Mouse (Mus musculus): ENCODE data around the gene Lnx2.

Lnx2 gene

GRCm38 (mm10) chr5:147018761-147019160, 57.6 kb downstream of the Lnx2 start:
- no peak for DNase-seq (ENCODE audit: low spot score in 2 of 2)

DNA sequence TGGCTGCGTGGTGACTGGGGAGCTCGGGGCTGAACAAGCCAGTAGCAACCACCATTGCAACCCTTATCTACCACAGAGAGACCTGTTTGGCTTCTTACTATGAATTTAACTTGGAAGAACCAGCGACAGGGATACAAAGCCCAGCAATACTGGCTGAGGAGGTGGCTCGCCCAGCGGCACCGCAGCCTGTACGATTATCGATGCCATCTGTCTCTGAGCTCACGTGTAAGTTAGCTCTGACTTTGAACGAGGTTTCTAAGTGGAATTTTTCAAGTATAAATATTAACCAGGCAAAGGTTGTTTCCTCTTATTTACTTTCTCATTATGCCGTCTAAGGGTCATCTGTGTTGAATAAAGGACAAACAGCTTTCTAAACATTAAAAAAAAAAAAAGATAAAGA, 58.9 kb downstream of the Lnx2 start:
- DNase-seq (ENCODE audit: low spot score in 2 of 2), result no peak

GRCm38 (mm10) chr5:147016622-147017021, 59.8 kb downstream of the Lnx2 start:
- no peak for DNase-seq (ENCODE audit: low spot score in 2 of 2)

DNA sequence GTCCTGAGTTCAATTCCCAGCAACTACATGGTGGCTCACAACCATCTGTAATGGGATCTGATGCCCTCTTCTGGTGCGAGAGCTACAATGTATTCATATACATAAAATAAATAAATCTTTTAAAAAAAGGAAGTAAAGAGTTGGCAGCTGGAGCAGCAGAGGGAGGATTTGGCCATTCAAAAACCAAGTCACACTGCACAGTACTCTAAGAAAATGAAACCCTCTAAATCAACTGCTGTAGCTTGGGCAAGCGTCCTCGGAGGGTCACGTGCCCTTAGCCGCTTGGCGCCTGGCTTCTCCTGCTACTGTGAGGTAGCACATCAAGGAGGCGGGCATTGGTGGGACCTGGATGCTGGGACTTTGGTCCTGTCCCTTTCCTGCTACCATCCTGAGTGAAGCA, 61.2 kb downstream of the Lnx2 start:
- no peak for DNase-seq (ENCODE audit: low spot score in 2 of 2)

- DNase-seq (ENCODE audit: low spot score in 2 of 2), result no peak
Measured at GRCm38 (mm10) chr5:147013845-147014244, 62.5 kb downstream of the Lnx2 start.

DNA sequence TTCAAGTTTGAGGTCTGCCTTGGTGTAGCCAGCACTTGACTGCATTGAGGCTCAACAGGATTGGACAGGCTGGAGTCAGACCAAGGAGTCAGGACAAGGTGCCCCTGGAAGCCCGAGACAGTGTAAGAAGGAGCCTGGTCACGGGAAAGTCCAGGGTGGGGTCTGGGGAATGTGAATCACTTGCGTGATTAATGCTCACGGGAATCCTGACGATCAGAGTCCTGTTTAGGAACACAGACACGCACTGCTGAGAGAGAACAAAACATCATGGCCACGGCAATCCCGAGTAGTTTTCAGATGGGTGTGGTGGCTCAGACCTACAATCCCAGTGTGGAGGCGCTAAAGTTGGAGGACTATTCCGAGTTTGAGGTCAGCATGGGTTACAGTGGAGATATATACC, 65.1 kb downstream of the Lnx2 start:
- no peak for DNase-seq (ENCODE audit: low spot score in 2 of 2)

- no peak for DNase-seq (ENCODE audit: low spot score in 2 of 2)
Measured at GRCm38 (mm10) chr5:147003303-147003702, 73.1 kb downstream of the Lnx2 start.

DNA sequence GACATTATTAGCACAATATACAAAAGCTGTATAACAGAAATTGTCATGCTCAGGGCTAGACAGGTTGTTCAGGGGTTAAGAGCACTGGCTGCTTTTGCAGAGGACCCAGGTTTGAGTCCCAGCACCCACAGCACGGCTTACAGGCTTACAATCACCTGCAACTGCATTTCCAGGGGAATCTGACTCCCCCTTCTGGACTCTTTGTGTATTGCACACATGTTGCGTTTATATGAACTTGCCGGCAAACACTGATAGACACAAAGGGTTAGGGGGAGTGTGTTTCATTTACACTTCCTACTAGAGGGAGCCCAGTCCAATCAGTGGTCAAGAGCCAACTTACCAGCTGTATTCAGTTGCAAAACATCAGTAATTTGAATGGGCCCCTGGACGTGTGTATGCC, 75.1 kb downstream of the Lnx2 start:
- no peak for DNase-seq (ENCODE audit: low spot score in 2 of 2)

DNA sequence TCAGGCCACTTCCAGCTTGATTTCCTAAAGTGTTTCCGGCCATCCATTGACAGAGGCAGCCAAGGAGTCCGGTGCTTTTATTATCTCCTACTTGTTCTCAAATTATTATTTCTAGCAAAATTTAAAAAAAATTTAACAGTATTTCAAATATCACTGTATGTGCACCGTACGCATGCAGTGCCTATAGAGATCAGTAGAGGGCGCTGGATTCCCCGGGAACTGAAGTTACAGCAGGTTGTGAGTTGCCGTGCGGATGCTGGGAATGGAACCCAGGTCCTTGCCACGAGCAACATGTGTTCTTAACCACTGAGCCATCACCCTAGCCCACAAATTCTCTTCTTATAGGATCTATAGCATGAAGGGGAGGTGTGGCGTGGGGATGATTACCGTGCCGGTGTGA, 77.6 kb downstream of the Lnx2 start:
- DNase-seq (ENCODE audit: low spot score in 2 of 2), result no peak

DNA sequence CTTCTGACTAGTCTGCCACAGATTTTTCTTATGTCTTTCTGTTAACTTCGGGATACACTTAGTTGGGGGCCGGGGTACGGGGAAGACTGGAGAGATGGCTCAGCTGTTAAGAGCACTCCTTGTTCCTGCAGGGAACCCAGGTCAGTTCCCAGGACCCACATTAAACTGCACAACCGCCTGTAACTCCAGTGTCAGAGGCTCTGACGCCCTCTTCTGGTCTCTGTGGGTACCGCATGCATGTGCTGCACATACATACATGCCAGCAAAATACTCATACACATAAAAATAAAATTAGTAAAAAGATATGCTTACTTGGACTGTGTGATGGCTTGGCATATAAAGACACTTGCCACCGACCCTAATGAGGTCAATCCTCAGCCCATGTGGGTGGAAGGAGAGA, 79.6 kb downstream of the Lnx2 start:
- no peak for DNase-seq (ENCODE audit: low spot score in 2 of 2)

DNA sequence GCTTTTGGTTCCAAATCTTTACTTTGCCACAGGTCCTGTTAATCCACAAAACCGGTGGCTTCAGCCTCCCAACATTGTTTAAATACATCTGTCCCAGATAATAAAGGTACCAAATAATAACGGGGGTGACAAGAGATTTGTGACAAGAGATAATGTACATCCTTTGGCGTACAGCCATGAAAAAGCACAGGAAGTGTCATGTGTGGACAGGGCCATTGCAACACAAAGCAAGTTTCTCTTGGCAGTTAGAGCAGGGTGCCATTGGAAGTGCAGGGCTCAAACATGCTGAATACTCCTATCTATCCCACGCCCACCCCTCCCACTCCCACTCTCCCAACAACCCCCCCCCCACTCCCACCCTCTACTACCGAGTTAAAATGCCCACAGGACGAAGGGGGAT, 81.4 kb downstream of the Lnx2 start:
- DNase-seq (ENCODE audit: low spot score in 2 of 2), result no peak

GRCm38 (mm10) chr5:146993509-146993908, 82.9 kb downstream of the Lnx2 start:
- DNase-seq (ENCODE audit: low spot score in 2 of 2), result no peak

DNA sequence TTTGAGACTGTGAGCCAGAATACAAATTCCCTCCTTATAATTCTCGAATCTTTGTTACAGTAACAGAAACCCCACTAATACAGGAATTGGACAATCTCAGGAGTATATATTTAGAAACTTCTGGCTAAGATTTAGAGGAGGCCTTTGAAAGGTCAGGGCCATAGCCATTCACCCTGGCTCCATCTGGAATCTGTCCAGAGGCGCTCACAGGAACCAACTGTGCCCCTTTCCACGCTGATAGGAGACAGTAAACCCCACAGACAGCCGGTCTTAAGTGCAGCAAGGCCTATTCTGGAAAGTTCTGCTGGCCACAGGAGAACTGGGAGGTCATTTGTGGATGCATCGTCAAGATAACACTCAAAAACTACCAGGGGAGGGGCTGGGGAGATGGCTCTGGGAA, 87.3 kb downstream of the Lnx2 start:
- DNase-seq (ENCODE audit: low spot score in 2 of 2), result no peak

DNA sequence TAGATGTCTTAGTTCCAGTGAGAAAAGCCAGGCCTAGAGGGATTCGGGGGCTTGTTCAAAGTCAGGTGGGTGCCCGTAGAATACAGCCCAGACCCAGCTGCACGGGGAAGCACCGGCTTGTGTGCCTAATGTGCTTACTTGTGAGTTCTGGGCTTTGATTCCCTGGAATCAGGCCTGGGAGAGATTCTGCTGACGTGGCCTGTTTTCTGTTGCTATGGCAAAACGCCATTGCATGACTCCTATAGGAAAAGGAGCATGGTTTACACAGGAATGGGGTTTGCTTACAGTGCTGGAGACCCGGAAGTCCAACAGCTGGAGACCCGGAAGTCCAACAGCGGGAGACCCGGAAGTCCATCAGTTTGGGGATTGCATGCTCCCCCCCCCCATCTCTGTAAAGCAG, 88.8 kb downstream of the Lnx2 start:
- no peak for DNase-seq (ENCODE audit: low spot score in 2 of 2)

DNA sequence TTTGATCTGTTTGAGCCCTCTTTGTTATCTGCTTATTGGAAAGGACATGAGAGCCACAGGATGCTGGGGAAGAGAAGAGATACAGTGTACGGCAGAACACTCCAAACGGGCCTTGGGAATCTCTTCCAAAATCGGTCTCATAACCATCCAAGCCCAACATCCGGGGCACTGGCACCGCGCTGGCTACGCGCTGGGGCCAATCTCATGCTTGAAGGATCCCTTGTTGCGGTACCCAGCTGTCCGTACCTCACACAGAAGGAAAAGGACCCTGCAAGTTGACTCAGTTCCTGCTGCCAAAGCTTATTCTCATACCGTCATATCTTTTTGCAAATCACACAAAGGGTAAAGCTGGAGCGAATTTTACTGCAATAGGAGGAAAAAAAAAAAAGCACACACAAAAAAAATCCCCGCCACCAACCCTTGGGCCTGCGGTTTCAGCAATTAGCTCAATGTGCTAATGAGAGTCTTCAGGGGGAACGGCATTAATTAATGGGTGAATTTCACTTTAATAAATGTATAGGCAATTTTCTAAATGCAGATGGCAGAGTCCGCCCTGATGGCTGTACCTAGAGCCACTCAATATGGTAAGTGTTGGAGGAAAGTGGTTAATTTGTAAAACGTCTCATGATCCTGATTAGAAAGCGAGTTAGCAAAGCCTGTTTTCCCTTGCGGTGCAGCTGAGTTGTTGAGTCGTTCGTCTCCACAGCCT, 90.5 kb downstream of the Lnx2 start:
- no peak for DNase-seq (ENCODE audit: low spot score in 2 of 2)

DNA sequence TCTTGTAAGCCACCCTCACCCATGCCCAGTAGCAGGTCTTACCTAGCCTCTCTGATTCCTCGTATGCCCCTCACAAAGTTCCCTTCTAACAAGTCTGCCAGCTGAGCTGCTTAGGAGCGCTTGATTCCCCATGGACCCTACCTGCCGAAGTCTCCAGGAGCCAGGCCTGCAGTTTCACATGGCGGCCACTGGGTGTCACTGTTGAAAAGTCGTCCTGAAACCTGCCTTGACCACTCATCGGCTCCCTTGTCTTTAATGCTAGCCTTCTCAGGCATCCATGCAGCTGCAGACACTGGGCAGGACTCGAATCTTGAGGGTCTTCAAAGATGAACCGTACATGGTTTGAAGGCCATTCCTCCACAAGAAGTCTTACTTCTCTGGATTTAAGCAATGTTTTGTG, 93.2 kb downstream of the Lnx2 start:
- peak; percentile 19 to 23 for DNase-seq (ENCODE audit: low spot score in 2 of 2)

DNA sequence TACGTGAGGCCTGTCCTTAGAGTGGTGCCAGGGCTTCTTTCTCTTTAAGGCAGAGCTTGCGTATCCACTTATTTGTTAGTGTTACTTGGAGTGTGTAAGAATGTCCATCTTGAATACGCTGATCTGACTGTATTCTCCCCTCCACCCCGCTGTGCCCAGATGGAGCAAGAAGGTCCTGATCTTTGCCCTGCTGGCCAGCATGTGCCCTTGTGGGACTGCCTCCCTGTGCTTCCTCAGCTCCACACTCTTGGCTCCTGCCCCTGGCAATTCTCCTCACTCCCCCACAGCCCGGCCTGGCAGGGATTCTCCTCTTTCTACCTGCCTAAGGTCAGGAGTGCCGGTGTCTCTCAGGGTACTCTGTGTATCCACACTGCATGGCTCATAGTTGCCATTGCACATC, 95.0 kb downstream of the Lnx2 start:
- DNase-seq (ENCODE audit: low spot score in 2 of 2), result no peak

DNA sequence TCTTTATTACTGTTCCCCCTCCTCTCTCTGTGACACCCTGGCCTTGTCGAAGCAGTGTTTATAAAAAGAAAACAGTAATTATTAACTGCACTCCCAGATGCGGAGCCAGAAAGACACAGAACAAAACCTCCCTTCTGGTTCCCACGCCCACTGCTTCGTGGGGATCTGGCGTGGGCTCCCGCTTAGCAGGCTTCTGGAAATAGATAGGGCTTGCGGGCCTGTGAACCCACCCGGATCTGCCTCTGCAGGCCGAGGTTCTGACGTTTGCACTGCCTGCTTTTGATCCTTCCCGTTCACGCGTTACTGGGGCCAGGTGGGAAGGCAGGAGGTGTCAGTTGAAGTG, 101.6 kb downstream of the Lnx2 start:
- no peak for DNase-seq (ENCODE audit: low spot score in 2 of 2)

- no peak for DNase-seq (ENCODE audit: low spot score in 2 of 2)
Measured at GRCm38 (mm10) chr5:146973858-146974780, 102.3 kb downstream of the Lnx2 start.

- DNase-seq (ENCODE audit: low spot score in 2 of 2), result no peak
Measured at GRCm38 (mm10) chr5:146973353-146973752, 103.0 kb downstream of the Lnx2 start.

DNA sequence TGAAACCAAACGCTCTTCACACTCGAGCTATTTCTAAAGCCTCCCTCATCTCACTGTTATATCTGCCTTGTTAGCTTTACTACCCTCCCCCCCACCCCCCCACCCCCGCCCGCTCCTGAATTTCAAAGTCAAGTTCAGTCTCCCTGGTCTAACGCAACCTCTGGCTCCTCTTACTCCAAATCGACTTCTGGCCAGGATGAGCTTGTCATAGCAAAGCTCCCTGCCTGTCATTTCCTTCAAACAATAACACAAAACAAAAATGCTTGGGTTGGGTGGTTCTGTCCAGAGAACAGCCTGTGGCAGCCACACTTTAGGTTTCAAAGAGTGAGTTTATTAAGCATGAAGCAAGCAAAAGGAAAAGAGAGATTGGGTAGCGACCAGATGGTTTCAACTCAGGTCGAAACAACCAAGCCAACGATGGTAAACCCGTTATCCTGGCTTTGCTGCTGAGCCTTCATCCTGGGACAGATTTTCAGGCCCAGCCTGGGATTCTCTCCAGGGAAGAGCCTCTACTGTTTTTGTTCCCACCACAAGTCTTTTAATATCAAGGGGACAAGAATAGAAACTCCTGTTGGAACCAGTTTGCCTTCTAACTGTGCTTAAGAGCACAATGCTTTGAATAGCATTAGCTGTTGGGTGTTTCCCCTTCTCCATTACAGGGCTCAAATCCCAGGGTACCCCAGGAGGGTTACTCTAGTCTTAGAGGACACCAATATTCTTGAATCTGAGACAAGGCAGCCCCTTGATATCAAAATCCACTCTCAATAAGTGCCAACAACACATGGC, 104.4 kb downstream of the Lnx2 start:
- DNase-seq (ENCODE audit: low spot score in 2 of 2), result no peak

GRCm38 (mm10) chr5:146968695-146969393, 107.5 kb downstream of the Lnx2 start:
- no peak for DNase-seq (ENCODE audit: low spot score in 2 of 2)
